Mouse (Mus musculus) thymus, postnatal 25 days (tissue): ENCODE data around the gene Zglp1.

Source experiments
- DNase-seq: peaks from one replicate; pipeline ENCODE4 v3.0.0; 2022

Zglp1 gene

DNA sequence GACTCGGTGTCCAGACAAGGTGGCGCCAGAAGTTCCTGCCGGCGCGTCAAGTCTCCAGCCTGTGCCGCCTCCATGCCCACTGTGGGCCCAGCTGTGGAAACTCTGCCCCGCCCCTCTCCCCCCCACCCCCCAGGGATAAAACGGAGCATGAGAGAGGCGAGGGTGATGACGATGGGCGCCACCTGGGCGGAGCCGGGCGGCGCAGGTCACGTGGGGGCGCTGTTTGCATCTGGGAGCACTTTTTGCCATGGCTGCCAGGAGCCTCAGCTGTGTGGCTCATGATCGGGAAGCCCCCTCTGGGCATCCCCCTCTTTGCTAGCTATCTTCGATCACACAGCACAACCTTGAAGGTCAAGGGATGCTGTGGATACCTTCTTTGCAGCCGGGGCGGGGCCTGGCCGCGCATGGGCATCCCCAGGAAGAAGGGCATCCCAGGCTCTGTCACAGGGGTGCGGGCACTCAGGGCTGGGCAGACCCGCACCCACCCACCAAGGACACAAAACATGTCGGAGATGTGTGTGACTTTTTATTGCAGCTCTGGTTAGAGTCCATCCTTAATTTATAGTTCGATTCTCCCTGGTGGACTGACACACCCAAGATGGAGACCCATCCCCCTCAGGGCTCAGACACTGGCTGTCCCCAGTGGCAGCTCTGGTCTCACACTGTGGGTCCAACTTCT is at the start of gene Zglp1:
TSS of gene Zglp1 (minus strand) at position 88 of the 679 bp plus-strand sequence.
- no peak for DNase-seq

DNA sequence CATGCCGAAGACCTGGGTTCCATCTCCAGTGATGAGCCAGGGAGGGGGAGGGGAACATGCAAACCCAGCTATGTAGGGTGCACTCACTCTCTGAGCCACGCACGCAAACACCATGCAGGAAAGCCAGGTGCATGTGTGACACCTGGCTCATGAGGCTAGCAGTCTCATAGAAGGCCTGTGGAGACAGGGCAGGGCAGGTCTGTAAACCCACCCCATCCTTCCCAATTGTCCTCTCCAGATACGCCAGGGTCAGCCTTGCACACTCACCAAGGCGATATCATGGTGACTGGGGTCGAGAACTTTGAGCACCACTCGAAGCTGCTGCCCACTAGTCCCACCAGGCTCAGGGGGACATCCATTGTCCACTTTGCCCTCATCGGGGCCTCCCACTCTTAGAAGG is 48.2 kb upstream of the Zglp1 start:
- DNase-seq, result no peak

DNA sequence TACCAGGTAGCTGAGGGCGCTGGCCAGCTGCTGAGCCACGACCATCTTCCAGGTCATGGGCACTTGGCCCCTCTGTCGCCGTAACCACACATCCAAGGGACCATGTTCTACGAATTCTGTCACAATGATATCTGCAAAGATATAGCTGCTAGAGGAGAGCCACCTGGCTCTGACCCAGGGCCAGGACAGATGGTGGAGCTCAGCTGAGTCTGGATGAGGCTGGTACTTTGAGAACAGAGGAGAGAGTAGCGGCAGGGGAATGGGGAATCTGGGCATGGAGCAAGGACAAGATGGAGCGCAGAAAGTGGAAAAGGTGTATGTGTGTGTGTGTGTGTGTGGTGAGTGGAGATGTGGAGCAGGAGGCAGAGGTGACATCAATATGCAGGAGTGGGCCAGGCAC is 47.3 kb upstream of the Zglp1 start:
- DNase-seq, result no peak

- DNase-seq, result no peak
Observed at GRCm38 (mm10) chr9:21113751-21114150, 46.9 kb upstream of the Zglp1 start.

DNA sequence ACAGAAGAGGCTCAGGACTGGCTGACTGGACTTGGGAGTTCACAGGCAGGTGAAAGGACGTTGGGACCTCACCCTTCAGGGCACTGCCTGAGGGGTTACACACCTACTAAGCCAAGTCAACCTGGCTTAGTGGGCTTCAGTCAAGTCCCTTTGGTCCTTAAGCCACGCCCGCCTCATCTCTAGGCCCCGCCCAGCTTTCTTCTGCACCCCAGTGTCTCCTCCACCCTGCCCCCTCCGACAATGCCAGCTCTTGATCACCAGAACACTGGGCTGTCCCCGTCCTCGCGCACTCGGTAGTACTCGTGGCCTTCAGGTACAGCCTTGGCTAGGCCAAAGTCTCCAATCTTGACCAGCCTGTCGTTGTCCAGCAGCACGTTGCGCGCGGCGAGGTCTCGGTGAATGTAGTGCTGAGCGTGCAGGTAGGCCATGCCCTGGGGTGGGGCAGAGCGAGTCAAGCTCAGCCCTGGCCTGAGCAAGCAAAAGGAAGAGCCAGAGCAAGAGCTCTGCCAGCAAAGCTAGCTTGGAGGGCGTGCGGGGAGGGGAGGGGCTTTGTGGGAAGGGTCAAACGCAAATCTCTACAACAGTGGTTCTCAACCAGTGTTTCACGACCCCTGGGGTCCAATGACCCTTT is 40.8 kb upstream of the Zglp1 start:
- DNase-seq, result no peak

- DNase-seq, result no peak
Observed at GRCm38 (mm10) chr9:21105760-21106564, 39.1 kb upstream of the Zglp1 start.

- no peak for DNase-seq
Observed at GRCm38 (mm10) chr9:21104814-21105213, 37.9 kb upstream of the Zglp1 start.

DNA sequence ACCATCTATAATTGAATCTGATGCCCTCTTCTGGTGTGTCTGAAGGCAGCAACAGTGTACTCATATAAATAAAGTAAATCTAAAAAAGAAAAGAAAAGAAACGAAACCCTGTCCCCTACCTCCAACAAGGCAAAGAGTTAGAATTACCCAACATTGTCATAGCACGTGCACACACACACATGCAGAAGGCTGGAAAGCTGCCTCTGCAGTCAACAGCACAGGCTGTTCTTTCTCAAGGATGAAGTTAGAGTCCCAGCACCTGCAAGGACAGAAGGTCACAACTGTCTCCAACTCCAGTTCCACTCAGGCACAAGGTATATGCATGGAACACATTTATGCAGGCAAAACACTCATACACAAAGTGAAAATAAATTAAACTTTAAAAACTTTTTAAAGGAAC is 35.2 kb upstream of the Zglp1 start:
- DNase-seq, result no peak

DNA sequence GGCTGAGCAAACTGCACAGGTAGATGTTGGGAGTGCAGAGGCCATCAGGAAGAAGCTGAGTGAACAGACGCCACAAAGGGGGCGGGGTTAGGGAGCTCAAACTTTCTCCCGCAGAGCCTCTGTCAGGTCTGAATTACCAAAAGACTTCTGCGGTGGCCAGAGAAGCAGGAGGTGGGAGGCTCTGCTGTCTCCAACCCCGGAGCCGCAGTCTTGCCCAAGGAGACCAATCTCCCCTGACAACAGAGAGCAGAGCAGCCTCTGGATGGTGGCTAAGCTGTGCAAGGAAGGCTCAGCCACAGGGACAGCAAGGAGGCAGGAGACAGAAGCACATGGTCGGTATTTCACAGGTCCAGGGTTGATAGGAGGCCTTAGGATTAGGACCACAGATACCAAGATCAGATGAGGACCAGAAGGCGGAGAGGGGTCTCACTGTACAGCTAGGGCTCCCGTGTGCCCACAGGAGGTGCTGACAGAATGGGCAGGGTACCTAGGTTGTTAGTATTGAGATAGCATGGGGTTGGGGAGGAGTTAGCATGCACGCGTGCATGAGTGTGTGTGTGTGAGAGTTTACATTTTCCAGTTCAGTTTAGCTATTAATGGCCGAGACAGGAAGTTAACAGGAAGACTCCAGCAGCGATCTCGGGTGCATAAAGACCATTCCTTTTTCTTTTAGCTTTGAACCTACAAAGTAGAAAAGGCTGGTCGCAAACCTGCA is 33.7 kb upstream of the Zglp1 start:
- no peak for DNase-seq

DNA sequence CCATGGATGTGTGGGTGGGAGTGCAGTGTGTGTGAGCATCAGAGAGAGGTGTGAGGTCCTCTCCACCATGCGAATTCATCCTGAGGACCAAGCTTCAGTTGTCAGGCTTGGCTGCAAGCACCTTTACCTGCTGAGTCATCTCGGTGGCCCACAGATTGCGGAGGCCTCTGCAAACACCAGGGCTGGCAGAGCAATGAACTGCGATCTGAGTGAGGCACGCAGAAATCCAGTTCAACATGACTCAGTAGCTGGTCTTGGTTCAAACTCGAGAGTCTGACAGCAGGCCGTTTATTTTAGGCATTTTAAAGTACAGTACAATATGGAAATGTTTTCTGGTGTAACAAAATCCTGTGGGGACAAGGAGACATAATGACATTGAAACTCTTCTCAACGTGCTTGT is 30.9 kb upstream of the Zglp1 start:
- no peak for DNase-seq

DNA sequence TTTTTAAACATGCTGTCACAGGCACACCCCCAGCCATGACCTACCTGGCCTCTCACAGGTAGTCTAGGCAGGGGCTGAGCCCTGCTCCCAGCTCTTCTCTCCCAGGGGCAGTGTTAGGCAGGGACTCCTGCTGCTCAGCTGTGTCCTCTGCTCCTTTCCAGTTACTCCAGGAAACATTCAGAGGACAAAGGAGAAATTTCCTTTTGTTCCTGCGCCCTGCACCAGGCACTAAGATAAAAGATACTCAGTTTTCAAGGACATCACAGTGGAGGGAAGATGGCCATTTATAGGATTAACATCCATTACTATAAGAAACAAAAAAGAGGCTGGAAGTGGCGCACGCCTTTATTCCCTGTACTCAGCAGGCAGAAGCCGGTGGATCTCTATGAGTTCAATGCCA is 29.1 kb upstream of the Zglp1 start:
- DNase-seq, result no peak

DNA sequence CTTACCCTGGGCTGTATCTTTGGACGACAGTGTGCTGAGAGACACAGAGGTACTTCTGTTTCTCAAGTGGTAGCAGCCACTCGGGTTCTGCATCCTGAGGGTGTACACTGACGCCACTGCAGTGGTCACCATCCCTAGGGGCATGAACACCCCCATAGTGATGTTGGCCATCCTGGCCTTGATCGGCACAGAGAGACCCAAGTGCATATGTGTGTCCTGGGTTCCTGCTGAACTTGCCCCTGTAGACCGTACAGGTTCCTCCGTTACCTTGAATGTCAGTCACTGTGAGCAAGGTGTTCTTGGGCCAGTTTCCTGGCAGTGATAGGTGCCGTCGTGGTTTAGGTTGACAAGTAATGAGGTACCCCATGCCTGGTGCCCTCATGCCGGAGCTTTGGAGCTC is 26.5 kb upstream of the Zglp1 start:
- DNase-seq, result no peak

DNA sequence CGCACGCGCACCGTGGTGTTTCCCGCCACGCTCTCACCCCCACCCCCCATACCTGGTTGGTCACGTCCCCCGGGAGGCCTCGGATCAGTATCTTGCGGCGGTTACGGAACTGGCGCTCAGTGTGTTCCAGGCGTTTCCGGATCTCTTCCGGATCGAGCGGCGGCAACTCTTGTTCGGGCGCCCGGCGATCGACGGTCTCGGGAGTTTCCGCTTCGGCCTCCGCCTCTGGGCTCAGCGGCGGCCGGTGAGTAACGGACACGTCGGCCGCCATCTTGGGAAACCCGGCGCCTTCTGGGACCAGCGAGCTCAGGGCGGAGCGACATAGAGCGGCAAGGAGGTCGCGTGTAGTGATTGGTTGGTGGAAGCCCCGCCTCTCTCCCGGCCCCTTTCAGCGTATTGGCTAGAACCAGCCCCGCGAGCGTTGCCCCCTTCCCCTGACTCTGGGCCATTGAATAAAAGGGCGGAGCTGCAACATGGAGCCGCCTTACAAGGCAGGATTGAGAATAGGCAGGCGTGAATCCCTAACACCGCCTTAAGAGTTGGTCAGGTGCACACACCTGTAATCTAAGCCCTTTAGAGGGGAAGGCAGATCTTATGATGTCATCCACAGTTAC is 24.9 kb upstream of the Zglp1 start, which contains the start of the genes Gm38431 and Raver1:
TSS of gene Gm38431 (minus strand) at position 291 of the 614 bp plus-strand sequence.
TSS of gene Raver1 (minus strand) at position 302 of the 614 bp plus-strand sequence.
- DNase-seq, result peak; percentile 97

DNA sequence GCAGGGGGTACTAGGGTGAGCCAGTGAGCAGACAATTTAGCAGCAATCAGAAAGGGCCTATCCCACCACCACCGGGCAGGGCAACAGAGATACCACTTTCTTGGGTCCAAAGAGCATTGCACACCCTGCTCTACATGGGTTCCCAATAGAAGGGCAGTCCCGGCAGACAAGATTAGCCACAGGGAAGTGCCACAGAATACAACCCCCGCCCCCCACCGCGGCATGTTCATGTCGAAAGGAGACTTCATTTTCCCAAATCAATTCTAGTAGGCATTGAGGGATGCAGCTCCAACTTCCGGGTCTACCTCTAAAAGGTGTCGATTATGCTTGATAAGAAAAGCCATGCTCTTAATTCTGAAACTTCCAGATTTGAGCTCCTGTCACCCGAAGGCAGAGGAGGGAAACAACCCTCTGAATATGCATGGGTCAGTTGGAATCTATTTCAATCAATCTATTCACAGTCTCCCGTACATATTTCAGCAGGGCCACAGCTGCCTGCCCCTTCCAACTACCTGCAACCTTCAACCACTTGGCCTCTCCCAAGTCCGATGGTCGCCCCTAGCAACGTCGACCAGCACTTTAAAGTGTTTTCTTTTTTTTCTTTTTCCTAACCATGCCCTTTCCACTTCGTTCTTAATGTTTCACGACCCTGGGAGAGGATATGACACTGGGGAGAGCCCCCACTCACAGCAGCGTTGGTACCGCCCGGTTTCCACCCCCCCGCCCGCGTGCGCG is 24.2 kb upstream of the Zglp1 start:
- DNase-seq, result no peak

GRCm38 (mm10) chr9:21090537-21090936 is 23.6 kb upstream of the Zglp1 start:
- no peak for DNase-seq

DNA sequence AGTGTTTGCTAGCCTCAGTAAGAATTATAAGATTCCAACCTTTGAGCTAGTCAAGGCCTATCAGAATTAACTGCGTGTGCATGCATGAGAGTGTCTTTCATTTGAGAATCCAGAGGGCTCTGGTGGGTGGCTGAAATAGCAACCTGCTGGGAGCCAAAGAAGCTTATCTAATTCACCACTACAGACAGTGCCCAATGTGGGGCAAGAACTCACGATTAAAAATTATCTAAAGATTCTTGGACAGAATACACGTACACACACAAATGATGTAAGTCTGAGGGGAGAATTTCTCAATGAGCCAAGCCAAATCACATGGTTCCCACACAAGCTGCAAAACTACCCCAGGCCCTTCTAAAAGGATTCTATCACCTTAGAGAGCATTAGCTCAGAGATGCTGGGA is 16.4 kb upstream of the Zglp1 start:
- DNase-seq, result no peak

- DNase-seq, result no peak
Observed at GRCm38 (mm10) chr9:21081127-21081526, 14.2 kb upstream of the Zglp1 start.

DNA sequence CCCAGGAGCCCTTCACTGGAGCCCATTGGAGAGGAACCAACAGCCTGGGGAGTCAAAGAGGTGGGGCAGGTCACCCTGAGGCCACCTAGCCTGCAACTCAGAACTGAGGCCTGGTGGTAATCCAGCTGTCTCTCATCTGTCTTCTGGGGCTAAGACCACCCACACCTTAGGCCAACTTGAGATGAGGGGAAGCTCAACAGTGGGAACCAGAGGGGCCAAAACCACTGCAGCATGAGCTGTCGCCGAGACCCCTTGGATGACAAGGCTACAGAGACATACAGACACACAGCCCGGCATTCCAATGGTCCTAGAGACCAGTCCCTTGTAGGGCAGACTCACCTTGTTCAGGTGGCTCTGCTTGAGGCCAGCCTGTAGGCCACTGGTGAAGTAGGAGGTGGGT is 8.7 kb upstream of the Zglp1 start:
- no peak for DNase-seq

- no peak for DNase-seq
Observed at GRCm38 (mm10) chr9:21074173-21074572, 7.3 kb upstream of the Zglp1 start.

GRCm38 (mm10) chr9:21073044-21073840 is 6.3 kb upstream of the Zglp1 start, which contains the start of the genes Gm49373 and Fdx1l:
Gm49373 (minus strand) TSS chr9:21073096.
Fdx1l (minus strand) TSS chr9:21073614.
- peak; percentile 83 for DNase-seq

GRCm38 (mm10) chr9:21072641-21073040 is 5.7 kb upstream of the Zglp1 start:
- no peak for DNase-seq
